Mouse (Mus musculus) brain, embryonic 14.5 days (tissue): ENCODE results near the gene Krt17.

Experiments
- CTCF ChIP-seq: fragments of 200-500 bp; IDR thresholded peaks from 2 replicates; pipeline ENCODE4 v1.5.1; 2012; ENCODE audit warnings: inconsistent platforms, mild to moderate bottlenecking, moderate library complexity, borderline replicate concordance; ENCODE audit not compliant: insufficient read depth, insufficient read length; ENCODE audit errors: extremely low read depth
- POLR2A ChIP-seq: fragments of 200-500 bp; IDR thresholded peaks from 2 replicates; pipeline ENCODE4 v1.6.1; 2012; ENCODE audit warnings: mild to moderate bottlenecking, inconsistent platforms, borderline replicate concordance; ENCODE audit not compliant: poor library complexity, insufficient read depth, insufficient read length, severe bottlenecking; ENCODE audit errors: extremely low read depth

DNA sequence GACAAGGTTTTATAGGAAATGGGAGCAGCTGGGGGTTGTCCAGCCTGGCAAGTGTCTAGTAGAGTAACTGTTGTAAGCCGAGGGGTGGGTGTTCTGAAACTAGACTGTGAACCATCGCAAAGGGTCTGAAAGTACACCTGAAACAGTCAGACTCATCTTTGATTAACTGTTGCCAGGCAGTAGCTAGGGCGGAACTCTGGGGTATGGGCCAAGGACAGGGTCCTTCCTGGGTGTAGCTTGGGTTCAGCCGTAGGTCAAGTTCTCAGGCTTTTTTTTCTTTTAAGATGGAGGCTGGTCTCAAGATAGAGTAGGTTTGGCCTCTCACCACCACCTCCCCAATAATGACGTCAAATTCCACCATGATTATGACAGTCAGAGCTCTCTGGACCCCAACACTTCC, 47.1 kb upstream of the Krt17 start:
- TF ChIP-seq CTCF (no peak), POLR2A (no peak)
